Mouse (Mus musculus): ENCODE data around the gene Snrnp35.
A peak's percentile ranks its signal among the peaks of the same experiment; 100 is the strongest.

Gene Snrnp35

GRCm38 (mm10) chr5:124538813-124539792 is 56.2 kb downstream of the Snrnp35 start:
- DNase-seq (ENCODE audit: low read depth) = peak; percentile 74

- no peak for DNase-seq (ENCODE audit: low read depth)
Observed at GRCm38 (mm10) chr5:124539905-124540304, 57.0 kb downstream of the Snrnp35 start.

GRCm38 (mm10) chr5:124540383-124540786 is 57.5 kb downstream of the Snrnp35 start, which contains the start of gene Tmed2:
Tmed2 (plus strand) TSS chr5:124540695.
- DNase-seq (ENCODE audit: low read depth) = peak; percentile 86
